Mouse (Mus musculus) embryonic fibroblast, embryonic 13.5 days (primary cell): ENCODE data around the gene Slc4a2. TPM values are rescaled to one million over a fixed set of nuclear protein-coding genes. Genes with fewer than 3 reads are reported as not detected.
A peak's percentile ranks its signal among the peaks of the same experiment; 100 is the strongest.
"Not testable (repeated sequence)": the region's sequence is repeated elsewhere in the genome, so short reads cannot be mapped to it uniquely, and the experiment has no call there.

ENCODE experiments used
- H3K27ac ChIP-seq: 2 replicates; pipeline ENCODE4 v1.5.1; 2012; ENCODE audit warnings: low read length, control low read depth, inconsistent platforms; ENCODE audit not compliant: insufficient read depth
- H3K4me1 ChIP-seq: 2 replicates; pipeline ENCODE4 v1.6.1; 2011; ENCODE audit warnings: low read length; ENCODE audit not compliant: control insufficient read depth, insufficient read depth
- H3K4me3 ChIP-seq: 2 replicates; pipeline ENCODE4 v1.5.1; 2011; ENCODE audit warnings: mild to moderate bottlenecking, control low read depth, low read length; ENCODE audit not compliant: insufficient read depth
- CTCF ChIP-seq: IDR thresholded peaks from 2 replicates; pipeline ENCODE4 v1.5.1; 2011; ENCODE audit warnings: mild to moderate bottlenecking, control low read depth, low read length, moderate library complexity, borderline replicate concordance; ENCODE audit not compliant: insufficient read depth
- POLR2A ChIP-seq: IDR thresholded peaks from 2 replicates; pipeline ENCODE4 v1.6.1; 2011; ENCODE audit warnings: low read depth, mild to moderate bottlenecking, control low read depth, low read length, moderate library complexity
- polyA plus RNA-seq: library from polyadenylated mRNA; stranded (reverse); fragments of >200 nt; gene quantifications from 2 replicates; pipeline ENCODE4 v1.2.4, GENCODE M21; 2011; ENCODE audit warnings: low read depth; ENCODE audit not compliant: missing spikeins, insufficient read length

Gene Slc4a2
- polyA plus RNA-seq, 1 experiment: 59.0 TPM

GRCm38 (mm10) chr5:24394165-24394894 lies 29.3 kb upstream of the Slc4a2 start:
- Histone ChIP-seq H3K4me1 (no peaks in the 10 kb centered on the region), H3K4me3 (peak overlapping the region; percentile 49), H3K27ac (peak overlapping the region; percentile 58)
- TF ChIP-seq CTCF (peak; percentile 88), POLR2A (peak; percentile 59; the same call in 1 of the 2 replicates)

- H3K4me1 ChIP-seq, H3K4me3 ChIP-seq, H3K27ac ChIP-seq: not testable (repeated sequence)
These were observed 27.4 kb upstream of the Slc4a2 start for GRCm38 (mm10) chr5:24396254-24396653.

- H3K4me1 ChIP-seq: no peaks in the 10 kb centered on the region; the same call in 1 of the 2 replicates
- H3K4me3 ChIP-seq: no peak overlapping the region
- no peak overlapping the region for H3K27ac ChIP-seq
- TF ChIP-seq POLR2A: no peak
- no peak for TF ChIP-seq CTCF
These were observed 24.0 kb upstream of the Slc4a2 start for GRCm38 (mm10) chr5:24399686-24400085.

GRCm38 (mm10) chr5:24400362-24400761 lies 23.3 kb upstream of the Slc4a2 start:
- no peaks in the 10 kb centered on the region; the same call in 1 of the 2 replicates for H3K4me1 ChIP-seq
- no peak overlapping the region for H3K4me3 ChIP-seq
- no peak overlapping the region for H3K27ac ChIP-seq
- TF ChIP-seq POLR2A (no peak), CTCF (no peak)

GRCm38 (mm10) chr5:24400911-24401605 lies 22.6 kb upstream of the Slc4a2 start:
- Histone ChIP-seq H3K27ac (no peak overlapping the region), H3K4me1 (no peaks in the 10 kb centered on the region; the same call in 1 of the 2 replicates), H3K4me3 (no peak overlapping the region)
- TF ChIP-seq CTCF (no peak), POLR2A (no peak)

- H3K4me1 ChIP-seq: no peaks in the 10 kb centered on the region; the same call in 1 of the 2 replicates
These were observed 21.7 kb upstream of the Slc4a2 start for GRCm38 (mm10) chr5:24401969-24402368.

GRCm38 (mm10) chr5:24404594-24405360 lies 18.9 kb upstream of the Slc4a2 start:
- Histone ChIP-seq H3K27ac (peak overlapping the region; percentile 45; the same call in 1 of the 2 replicates), H3K4me3 (no peak overlapping the region), H3K4me1 (no peaks in the 10 kb centered on the region; the same call in 1 of the 2 replicates)
- TF ChIP-seq POLR2A (no peak), CTCF (no peak)

More at GRCm38 (mm10) chr5:24401969-24402368, 21.7 kb upstream of the Slc4a2 start:
- Histone ChIP-seq H3K27ac (no peak overlapping the region), H3K4me3 (no peak overlapping the region)
- no peak for TF ChIP-seq CTCF
- no peak for TF ChIP-seq POLR2A

GRCm38 (mm10) chr5:24405389-24405876 lies 18.2 kb upstream of the Slc4a2 start:
- TF ChIP-seq CTCF (no peak), POLR2A (no peak)
- Histone ChIP-seq H3K4me3 (no peak overlapping the region), H3K27ac (peak overlapping the region; percentile 45), H3K4me1 (no peaks in the 10 kb centered on the region; the same call in 1 of the 2 replicates)

GRCm38 (mm10) chr5:24408651-24409050 lies 15.0 kb upstream of the Slc4a2 start:
- no peak overlapping the region for H3K4me3 ChIP-seq
- H3K4me1 ChIP-seq: no peaks in the 10 kb centered on the region; the same call in 1 of the 2 replicates
- TF ChIP-seq POLR2A: no peak
- no peak for TF ChIP-seq CTCF
- H3K27ac ChIP-seq: no peak overlapping the region

GRCm38 (mm10) chr5:24409466-24409865 lies 14.2 kb upstream of the Slc4a2 start:
- no peaks in the 10 kb centered on the region; the same call in 1 of the 2 replicates for H3K4me1 ChIP-seq
- no peak overlapping the region for H3K27ac ChIP-seq
- TF ChIP-seq CTCF (no peak), POLR2A (no peak)
- H3K4me3 ChIP-seq: no peak overlapping the region
